Mouse (Mus musculus): ENCODE measurements around the gene Gon7. TPM values are rescaled to one million over a fixed set of nuclear protein-coding genes. Genes with fewer than 3 reads are reported as not detected.

Gon7 gene
- polyA plus RNA-seq, 1 experiment: 10.4 TPM

- H3K4me3 ChIP-seq (replicated peaks): no peak overlapping the region
- H3K9me3 ChIP-seq: no peaks in the 10 kb centered on the region; the same call in 1 of the 2 replicates
- no peaks in the 10 kb centered on the region for H3K27me3 ChIP-seq (replicated peaks)
- peaks cover 99% of the 10 kb centered on the region for H3K36me3 ChIP-seq (replicated peaks; ENCODE audit: low read length)
- H3K4me1 ChIP-seq: peaks cover 30% of the 10 kb centered on the region
- no peak for TF ChIP-seq GATA1 (IDR thresholded peaks at IDR 0.05; ENCODE audit: borderline replicate concordance, low read length)
- TF ChIP-seq FLI1 (IDR thresholded peaks at IDR 0.05; ENCODE audit: low read length): no peak
Observed at GRCm38 (mm10) chr12:102771601-102772000, 14.0 kb upstream of the Gon7 start.

- no peak overlapping the region for H3K4me3 ChIP-seq (replicated peaks)
- peaks cover 47% of the 10 kb centered on the region for H3K4me1 ChIP-seq
- TF ChIP-seq FLI1 (IDR thresholded peaks at IDR 0.05; ENCODE audit: low read length) (no peak), GATA1 (IDR thresholded peaks at IDR 0.05; ENCODE audit: borderline replicate concordance, low read length) (no peak)
- peaks cover 98% of the 10 kb centered on the region for H3K36me3 ChIP-seq (replicated peaks; ENCODE audit: low read length)
- no peaks in the 10 kb centered on the region for H3K27me3 ChIP-seq (replicated peaks)
- no peaks in the 10 kb centered on the region; the same call in 1 of the 2 replicates for H3K9me3 ChIP-seq
Observed at GRCm38 (mm10) chr12:102769000-102769399, 11.4 kb upstream of the Gon7 start.

- Histone ChIP-seq H3K9me3 (no peaks in the 10 kb centered on the region), H3K4me1 (peaks cover 46% of the 10 kb centered on the region), H3K27me3 (replicated peaks) (no peaks in the 10 kb centered on the region), H3K36me3 (replicated peaks; ENCODE audit: low read length) (peaks cover 80% of the 10 kb centered on the region), H3K4me3 (replicated peaks) (no peak overlapping the region)
- TF ChIP-seq GATA1 (IDR thresholded peaks at IDR 0.05; ENCODE audit: borderline replicate concordance, low read length) (no peak), FLI1 (IDR thresholded peaks at IDR 0.05; ENCODE audit: low read length) (no peak)
Observed at GRCm38 (mm10) chr12:102763696-102764095, 6.1 kb upstream of the Gon7 start.

- Histone ChIP-seq H3K9me3 (no peaks in the 10 kb centered on the region), H3K36me3 (replicated peaks; ENCODE audit: low read length) (peaks cover 60% of the 10 kb centered on the region), H3K4me1 (peaks cover 42% of the 10 kb centered on the region), H3K27me3 (replicated peaks) (no peaks in the 10 kb centered on the region), H3K4me3 (replicated peaks) (no peak overlapping the region)
- TF ChIP-seq FLI1 (IDR thresholded peaks at IDR 0.05; ENCODE audit: low read length) (no peak), GATA1 (IDR thresholded peaks at IDR 0.05; ENCODE audit: borderline replicate concordance, low read length) (no peak)
Observed at GRCm38 (mm10) chr12:102761668-102762067, 4.1 kb upstream of the Gon7 start.

GRCm38 (mm10) chr12:102758936-102759335, 1.3 kb upstream of the Gon7 start:
- Histone ChIP-seq H3K36me3 (replicated peaks; ENCODE audit: low read length) (peaks cover 50% of the 10 kb centered on the region), H3K4me1 (peaks cover 46% of the 10 kb centered on the region), H3K27me3 (replicated peaks) (no peaks in the 10 kb centered on the region), H3K9me3 (no peaks in the 10 kb centered on the region), H3K4me3 (replicated peaks) (peak overlapping the region; percentile 100)
- TF ChIP-seq FLI1 (IDR thresholded peaks at IDR 0.05; ENCODE audit: low read length) (no peak), GATA1 (IDR thresholded peaks at IDR 0.05; ENCODE audit: borderline replicate concordance, low read length) (no peak)

GRCm38 (mm10) chr12:102758403-102758756, 777 bp upstream of the Gon7 start, which contains the start of gene Gm20604:
Gene Gm20604 (minus strand): TSS chr12:102758672.
- H3K4me3 ChIP-seq (replicated peaks): peak within 1 kb of the TSS; percentile 100
- no peaks in the 10 kb centered on the region for H3K27me3 ChIP-seq (replicated peaks)
- H3K9me3 ChIP-seq: no peaks in the 10 kb centered on the region
- TF ChIP-seq GATA1 (IDR thresholded peaks at IDR 0.05; ENCODE audit: borderline replicate concordance, low read length) (no peak), FLI1 (IDR thresholded peaks at IDR 0.05; ENCODE audit: low read length) (no peak)
- peaks cover 48% of the 10 kb centered on the region for H3K36me3 ChIP-seq (replicated peaks; ENCODE audit: low read length)
- peaks cover 42% of the 10 kb centered on the region for H3K4me1 ChIP-seq

- peaks cover 42% of the 10 kb centered on the region for H3K4me1 ChIP-seq
- no peak for TF ChIP-seq FLI1 (IDR thresholded peaks at IDR 0.05; ENCODE audit: low read length)
- TF ChIP-seq GATA1 (IDR thresholded peaks at IDR 0.05; ENCODE audit: borderline replicate concordance, low read length): no peak
- H3K9me3 ChIP-seq: no peaks in the 10 kb centered on the region
- peaks cover 40% of the 10 kb centered on the region for H3K36me3 ChIP-seq (replicated peaks; ENCODE audit: low read length)
- peak overlapping the region; percentile 100 for H3K4me3 ChIP-seq (replicated peaks)
- H3K27me3 ChIP-seq (replicated peaks): no peaks in the 10 kb centered on the region
Observed at GRCm38 (mm10) chr12:102757055-102757688, 431 bp downstream of the Gon7 start.

GRCm38 (mm10) chr12:102756304-102756703, 1.3 kb downstream of the Gon7 start:
- TF ChIP-seq FLI1 (IDR thresholded peaks at IDR 0.05; ENCODE audit: low read length): no peak
- no peak for TF ChIP-seq GATA1 (IDR thresholded peaks at IDR 0.05; ENCODE audit: borderline replicate concordance, low read length)
- Histone ChIP-seq H3K9me3 (no peaks in the 10 kb centered on the region), H3K4me1 (peaks cover 46% of the 10 kb centered on the region), H3K27me3 (replicated peaks) (no peaks in the 10 kb centered on the region), H3K4me3 (replicated peaks) (peak overlapping the region; percentile 100), H3K36me3 (replicated peaks; ENCODE audit: low read length) (peaks cover 32% of the 10 kb centered on the region)

- TF ChIP-seq GATA1 (IDR thresholded peaks at IDR 0.05; ENCODE audit: borderline replicate concordance, low read length) (no peak), FLI1 (IDR thresholded peaks at IDR 0.05; ENCODE audit: low read length) (no peak)
- Histone ChIP-seq H3K4me3 (replicated peaks) (peak overlapping the region; percentile 39), H3K4me1 (peaks cover 43% of the 10 kb centered on the region), H3K9me3 (no peaks in the 10 kb centered on the region), H3K27me3 (replicated peaks) (no peaks in the 10 kb centered on the region), H3K36me3 (replicated peaks; ENCODE audit: low read length) (peaks cover 36% of the 10 kb centered on the region)
Observed at GRCm38 (mm10) chr12:102748256-102748655, 9.3 kb downstream of the Gon7 start.

- Histone ChIP-seq H3K9me3 (no peaks in the 10 kb centered on the region), H3K36me3 (replicated peaks; ENCODE audit: low read length) (peaks cover 34% of the 10 kb centered on the region), H3K27me3 (replicated peaks) (no peaks in the 10 kb centered on the region), H3K4me3 (replicated peaks) (peak overlapping the region; percentile 93), H3K4me1 (peaks cover 53% of the 10 kb centered on the region)
- no peak; the same call in 2 of the 3 replicates for TF ChIP-seq GATA1 (IDR thresholded peaks at IDR 0.05; ENCODE audit: borderline replicate concordance, low read length)
Observed at GRCm38 (mm10) chr12:102744839-102745238, 12.8 kb downstream of the Gon7 start.
